Mouse (Mus musculus) 416B (cell line): ENCODE measurements around the gene Prr7.

ENCODE experiments used
- DNase-seq: peaks from one replicate; pipeline ENCODE4 v3.0.0; 2011; ENCODE audit warnings: low read depth

The Prr7 gene

GRCm38 (mm10) chr13:55449205-55449604 is 14.9 kb upstream of the Prr7 start:
- DNase-seq = no peak

DNA sequence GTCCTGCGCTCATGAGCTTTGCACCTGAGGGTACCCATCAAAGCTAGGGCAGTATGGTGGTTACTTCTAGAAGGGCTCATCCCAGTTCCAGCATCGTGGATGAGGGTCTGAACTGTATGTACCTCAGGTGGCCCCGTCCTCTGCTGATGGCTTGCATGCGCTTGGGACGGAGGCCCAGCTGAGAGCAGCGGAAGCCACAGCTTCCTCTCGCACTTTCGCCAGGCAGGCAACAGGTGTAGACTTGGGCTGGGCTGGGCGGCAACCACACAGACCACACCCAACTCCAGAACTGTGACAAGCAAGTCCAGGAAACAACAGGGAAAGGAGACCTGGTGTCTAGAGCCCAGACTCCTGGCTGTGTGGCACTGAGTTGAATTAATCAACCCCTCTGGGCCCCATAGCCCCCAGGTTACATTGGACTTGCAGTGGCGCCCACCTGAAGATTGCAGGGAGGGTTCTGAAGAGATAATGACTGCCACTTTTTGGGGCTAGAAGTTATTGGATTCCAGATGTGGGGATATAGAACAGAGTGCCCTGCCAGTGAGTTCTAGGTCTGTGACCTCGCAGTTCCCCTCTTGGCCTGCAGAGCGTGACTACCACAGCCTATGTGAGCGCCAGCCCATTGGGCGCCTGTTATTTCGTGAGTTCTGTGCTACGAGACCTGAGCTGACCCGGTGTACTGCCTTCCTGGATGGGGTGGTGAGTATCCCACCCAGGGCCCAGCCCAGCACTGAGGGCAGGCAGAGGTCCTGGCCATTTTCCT is 14.2 kb upstream of the Prr7 start:
- DNase-seq = peak; percentile 66

DNA sequence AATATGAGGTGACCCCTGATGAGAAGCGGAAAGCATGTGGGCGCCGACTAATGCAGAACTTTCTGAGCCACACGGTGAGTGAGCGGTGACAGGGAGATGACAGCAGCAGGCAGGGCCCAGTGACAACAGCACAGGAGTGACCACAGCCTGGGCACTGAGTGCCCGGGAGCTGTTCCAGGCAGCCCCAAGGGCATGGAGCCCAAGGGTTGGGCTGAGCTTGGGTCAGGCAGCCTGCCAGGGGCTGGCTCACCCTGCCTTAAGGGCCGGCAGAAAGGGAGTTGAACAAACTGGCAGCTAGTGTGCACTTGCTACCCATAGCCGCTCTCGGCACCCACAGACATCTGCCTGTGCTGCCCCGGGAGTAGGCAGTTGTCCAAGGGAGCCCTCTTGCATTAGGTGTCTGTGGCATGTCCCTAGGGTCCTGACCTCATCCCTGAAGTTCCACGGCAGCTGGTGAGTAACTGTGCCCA is 13.5 kb upstream of the Prr7 start:
- DNase-seq = no peak

- DNase-seq = no peak
Measured at GRCm38 (mm10) chr13:55451296-55451695, 12.8 kb upstream of the Prr7 start.

DNA sequence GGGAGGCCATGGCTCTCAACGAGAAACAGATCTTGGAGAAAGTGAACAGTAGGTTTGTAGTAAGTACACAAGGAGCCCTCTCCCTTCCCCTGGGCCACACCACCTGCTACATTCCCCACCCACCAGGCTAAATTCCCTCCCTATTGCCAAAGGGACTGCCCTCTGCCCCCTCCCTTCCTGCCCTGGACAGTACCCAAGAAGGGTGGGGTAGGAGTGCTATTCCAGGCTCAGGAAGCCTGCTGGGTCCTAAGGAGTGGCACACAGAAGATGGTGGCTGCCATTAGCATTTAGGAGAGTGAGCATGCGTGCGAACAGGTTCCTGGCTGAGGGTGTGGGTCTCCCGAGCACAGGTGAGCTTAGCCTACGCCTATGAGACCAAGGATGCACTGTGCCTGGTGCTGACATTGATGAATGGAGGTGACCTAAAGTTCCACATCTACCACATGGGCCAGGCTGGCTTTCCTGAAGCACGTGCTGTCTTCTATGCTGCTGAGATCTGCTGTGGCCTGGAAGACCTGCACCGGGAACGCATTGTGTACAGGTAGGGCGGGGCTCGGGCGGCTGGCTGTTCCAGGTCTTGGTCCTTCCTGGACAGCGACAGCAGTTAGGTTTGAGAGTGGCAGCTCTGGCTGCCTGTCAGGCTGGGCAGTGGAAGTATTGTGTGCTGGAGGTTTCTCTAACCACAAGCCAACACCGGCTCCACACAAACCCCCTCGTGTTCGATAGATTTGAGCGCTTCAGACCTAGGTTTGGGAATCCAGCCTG is 12.1 kb upstream of the Prr7 start:
- no peak for DNase-seq

DNA sequence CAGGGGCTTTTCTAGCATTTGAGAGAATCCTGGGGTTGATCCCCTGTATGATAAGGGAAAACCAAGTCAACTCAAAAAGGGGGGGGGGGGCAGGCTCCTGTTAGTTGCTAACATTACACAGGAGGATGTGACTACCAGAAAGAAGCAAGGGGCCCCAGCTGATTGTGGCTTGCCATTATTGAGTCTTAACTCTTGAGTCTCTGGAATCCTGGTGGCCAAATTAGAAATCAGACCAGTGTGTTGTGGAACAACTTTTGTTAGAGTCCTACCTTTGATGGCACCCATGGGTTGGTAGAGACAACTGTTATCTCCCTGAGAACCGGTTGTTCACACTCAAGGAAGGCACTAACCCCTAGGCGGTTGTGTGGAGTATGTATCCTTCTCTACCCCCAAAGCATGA is 1.1 kb upstream of the Prr7 start:
- DNase-seq = no peak

DNA sequence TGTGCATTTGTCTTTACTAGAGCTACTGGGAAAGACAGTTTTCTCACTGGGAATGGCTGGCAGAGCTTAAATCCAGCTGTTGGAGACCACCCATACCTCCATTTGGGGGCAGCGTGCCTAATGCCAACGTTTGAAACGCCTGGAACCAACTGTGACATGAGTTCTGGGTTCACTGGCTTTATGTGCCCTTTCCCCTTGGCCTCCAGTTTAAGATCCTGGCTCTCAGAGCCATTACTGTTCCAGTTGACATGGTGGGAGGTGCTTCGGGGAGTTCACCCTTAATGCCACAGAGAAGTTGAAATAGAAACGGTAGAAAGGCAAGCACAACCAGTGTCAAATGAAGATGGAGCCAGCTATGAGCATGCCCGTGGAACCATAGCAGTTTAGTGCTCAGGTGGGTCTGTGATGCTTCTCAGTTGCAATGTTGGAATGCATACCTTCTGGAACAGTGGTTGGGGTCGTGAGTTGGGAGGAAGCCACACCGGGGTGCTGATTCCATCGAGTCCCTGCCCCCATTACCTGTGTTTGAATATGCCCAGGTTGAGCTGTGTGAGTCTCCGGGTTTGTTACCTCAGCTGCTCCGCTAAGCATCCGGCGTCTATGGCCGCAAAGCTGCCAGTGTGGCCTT is 554 bp upstream of the Prr7 start:
- DNase-seq = no peak

- DNase-seq = peak; percentile 78
Measured at GRCm38 (mm10) chr13:55465184-55465583, 1.1 kb downstream of the Prr7 start.

DNA sequence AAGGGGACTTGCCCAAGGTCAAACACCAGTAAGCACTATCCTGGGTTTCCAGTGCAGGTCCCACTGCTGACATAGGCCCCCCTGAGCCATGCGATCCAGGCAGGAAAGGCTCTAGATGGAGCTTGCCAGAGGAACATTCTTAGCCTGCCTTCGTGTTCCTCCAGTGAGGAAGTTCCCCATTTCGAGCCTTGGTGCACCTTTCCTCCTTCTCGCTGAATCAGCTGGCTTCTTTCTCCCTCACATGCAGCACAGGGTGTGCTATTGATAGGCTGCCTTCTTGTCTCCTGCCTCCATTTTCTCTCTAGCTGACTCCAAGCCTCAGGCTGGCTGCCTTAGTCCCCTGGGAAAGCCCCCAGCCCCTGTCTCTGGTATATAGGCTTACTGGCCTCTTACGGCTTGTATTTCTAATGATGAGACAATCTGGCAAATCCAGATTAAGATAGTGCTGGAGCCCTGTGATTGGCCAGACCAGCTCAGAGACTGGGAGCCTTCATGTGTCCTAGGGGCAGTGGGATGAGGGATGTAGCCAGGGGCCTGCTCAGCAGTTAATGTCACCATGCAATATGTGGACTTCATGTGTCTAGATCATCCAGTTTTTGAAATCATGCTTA is 1.9 kb downstream of the Prr7 start:
- no peak for DNase-seq

- DNase-seq = peak; percentile 72
Measured at GRCm38 (mm10) chr13:55468851-55469560, 4.9 kb downstream of the Prr7 start.

DNA sequence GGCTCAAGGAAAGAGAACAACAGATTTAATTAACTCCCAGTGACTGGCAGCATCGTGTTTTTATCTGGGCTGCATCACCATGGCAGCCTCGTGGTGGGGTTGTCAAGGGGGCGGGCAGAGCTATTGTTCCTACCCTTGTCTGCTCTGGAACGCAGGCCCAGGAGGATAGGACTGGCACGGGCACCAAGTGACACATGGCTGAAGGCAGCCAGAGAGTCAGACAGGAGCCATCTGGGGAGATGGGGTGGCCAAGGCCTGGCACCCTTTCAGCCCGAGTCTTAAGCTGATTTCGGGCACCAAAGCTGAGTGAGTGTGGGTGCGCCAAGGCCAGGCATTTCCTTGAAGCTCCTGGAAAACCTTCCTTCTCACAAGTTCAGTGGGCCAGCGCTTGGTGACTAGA is 6.3 kb downstream of the Prr7 start:
- DNase-seq = no peak

DNA sequence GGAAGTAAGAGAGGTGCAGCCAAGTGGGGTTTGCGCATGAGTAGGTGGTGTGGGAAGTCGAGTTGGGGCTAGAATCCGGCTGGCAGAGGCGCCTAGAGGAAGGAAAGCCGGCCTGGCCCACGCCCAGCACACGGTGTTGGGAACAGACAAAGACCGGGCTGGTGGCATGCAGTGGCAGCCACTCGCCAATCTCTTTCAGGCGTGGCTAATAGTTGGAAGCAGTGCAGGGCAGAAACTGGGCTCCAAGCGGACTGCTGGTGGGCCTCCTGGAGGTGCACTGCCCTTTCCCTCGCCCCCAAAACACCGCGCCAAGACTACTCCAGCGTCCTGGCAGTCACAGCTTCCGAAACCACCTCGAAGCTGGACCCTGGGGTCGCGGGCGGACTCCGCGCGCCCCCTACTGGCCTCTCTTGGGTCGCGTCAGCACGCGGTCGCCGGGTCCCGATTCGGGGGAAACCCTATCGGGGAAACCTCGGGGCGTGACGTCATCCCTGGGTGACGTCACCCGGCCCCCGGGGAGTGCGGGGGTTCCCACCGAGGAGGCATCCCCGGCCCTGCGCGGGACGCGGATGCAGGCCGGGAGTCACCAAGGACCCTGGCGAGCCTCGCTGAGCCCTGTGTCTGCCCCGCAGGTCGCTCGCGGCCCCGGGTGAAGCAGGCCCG is 7.2 kb downstream of the Prr7 start:
- peak; percentile 82 for DNase-seq

DNA sequence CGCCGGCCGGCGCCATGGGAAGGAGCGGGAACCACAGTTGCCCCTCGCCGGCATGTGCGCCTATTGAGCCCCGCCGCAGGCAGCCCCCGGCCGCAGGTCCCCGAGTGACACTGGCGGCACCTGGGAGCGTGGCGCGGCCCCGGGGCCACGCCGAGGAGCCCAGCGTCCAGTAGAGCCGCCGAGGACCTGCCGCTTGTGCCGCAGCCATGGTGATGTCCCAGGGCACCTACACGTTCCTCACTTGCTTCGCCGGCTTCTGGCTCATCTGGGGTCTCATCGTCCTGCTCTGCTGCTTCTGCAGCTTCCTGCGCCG is 7.7 kb downstream of the Prr7 start:
- peak; percentile 26 for DNase-seq

- peak; percentile 43 for DNase-seq
Measured at GRCm38 (mm10) chr13:55472132-55473022, 8.3 kb downstream of the Prr7 start.

DNA sequence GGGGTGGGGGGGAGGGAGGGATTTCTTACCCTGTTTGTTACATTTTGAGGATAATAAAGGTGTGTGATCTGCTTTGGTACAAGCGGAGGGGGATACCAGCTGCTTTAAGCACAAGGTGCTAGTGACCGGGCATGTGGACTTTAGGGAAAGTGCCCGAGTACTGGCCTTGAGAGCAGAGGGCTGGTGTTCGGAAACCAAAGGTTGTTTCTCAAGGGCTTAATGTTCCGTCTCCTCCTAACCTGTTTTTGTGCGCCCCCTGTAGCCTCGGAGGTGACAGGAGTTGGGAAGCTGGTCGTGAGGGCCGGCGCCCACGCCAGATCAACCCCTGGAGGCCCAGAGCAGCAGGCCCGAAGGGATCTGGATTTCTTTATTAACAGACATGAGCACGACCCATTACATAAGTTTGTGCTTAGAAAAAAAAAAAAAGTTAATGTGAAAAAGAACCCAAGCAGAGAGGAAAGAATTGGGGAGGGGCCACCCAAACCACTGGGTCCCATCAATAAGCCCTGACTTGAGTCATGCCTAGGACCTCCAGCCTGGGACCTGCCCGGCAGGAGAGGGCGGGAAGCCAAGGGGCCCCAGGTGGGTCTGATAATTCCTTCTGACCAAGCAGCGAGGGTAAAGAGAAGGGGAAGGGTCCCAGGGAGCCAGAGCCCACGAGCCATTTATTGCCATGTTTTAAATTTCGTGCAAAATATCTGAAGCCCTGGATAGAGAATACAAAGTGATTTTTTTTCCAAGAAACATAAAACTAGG is 9.2 kb downstream of the Prr7 start:
- peak; percentile 61 for DNase-seq

DNA sequence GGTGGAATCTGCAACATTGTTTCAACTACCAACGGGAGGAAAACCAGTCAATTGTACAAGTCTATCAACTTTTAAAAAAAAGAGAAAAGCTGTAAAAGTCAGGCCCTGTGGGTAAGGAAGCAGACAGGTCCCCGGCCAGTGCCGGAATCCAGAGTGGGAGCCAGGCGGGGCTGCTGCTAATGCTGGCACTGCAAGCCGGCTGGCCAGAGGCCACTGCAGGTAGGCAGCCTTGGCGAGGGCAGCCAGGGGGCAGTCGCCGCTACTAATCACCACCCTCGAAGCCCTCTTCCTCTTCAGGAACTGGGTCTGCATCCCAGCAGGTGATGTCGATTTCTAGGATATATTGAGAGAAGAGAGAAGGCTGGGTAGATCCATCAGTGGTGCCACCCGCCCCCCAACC is 9.9 kb downstream of the Prr7 start:
- DNase-seq = no peak

DNA sequence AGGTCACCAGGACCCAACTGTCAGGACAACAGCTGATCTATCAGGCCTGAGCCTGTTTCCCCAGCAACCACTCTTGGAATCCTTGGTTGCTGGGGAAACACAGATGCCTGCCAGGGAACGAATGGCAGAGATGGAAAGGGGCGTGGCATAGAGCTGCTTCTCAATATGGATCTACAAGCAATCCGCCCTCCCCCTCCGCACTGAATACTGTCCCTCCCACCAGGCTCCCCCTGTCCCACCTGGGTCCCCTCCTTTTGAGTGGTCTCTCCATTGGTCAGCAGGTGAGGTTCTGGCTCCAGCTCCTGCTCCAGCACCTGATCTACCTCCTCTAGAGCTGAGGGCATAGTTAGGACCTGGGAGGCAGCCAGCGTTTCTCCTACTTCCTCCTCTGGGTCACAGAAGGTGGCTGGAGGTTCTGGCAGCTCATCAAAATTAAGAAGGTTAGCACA is 10.6 kb downstream of the Prr7 start:
- DNase-seq = peak; percentile 31

DNA sequence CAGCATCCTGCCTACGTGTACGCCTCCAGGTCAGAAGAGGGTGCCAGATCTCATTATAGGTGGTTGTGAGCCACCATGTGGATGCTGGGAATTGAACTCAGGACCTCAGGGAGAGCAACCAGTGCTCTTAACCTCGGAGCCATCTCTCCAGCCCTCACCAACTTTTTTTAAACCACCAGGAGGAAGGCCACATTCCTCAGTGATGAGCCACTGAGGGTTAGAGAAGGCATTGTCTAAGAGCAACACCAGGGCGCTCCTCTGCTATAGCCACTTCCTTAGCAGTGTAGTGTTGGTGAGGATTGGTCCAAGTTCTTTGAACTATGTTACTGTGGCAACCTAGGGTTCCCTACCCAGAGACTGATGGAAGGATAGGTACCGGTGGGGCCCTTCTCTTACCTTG is 11.7 kb downstream of the Prr7 start:
- DNase-seq = no peak

- no peak for DNase-seq
Measured at GRCm38 (mm10) chr13:55476256-55476655, 12.2 kb downstream of the Prr7 start.

DNA sequence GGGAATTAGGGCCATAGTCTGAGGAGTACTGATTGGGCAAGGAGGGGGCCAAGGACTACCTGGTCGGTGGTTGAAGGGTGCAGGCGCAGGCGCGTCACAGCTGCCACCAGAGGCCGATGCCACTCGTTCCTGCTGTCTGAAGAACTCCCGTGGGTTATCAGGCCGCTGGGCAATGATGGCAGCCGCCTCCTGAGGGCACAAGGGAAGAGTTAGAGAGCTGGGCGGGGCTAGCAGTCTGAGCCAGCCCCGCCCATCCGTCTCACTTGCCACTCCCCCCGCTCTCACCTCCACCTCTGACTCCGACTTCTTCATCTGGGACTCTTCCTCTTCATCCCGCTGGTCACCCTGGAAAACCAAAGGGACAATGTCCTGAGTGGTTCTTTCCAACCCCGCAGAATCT is 13.4 kb downstream of the Prr7 start:
- DNase-seq = no peak
